Mouse (Mus musculus): ENCODE results near the gene Gm2696. TPM values are rescaled to one million over a fixed set of nuclear protein-coding genes. Genes with fewer than 3 reads are reported as not detected.

The Gm2696 gene
- polyA plus RNA-seq, 1 experiment from 2014 or later = not detected

DNA sequence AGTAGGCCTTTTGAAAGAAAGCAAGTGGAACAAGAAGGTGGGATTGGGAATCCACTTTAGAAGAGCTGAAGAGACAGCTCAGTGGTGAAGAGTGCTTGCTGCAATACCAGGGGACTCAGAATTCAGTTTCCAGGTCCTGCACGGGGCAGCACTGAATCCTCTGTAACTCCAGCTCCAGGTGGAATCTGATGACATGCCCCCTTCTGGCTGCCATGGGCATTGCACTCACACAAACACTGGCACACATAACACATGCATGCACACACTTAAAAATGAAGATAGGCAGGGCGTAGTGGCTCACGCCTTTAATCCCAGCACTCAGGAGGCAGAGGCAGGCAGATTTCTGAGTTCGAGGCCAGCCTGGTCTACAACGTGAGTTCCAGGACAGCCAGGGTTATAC lies 68.1 kb downstream of the Gm2696 start:
- 81% methylated on average over 5 of the region's 5 CpGs for WGBS
- ATAC-seq (replicated peaks; ENCODE audit: insufficient number of reproducible peaks, low FRiP score, low TSS enrichment, low read depth) = no peak
- H3K9me3 ChIP-seq (replicated peaks; ENCODE audit: control insufficient read depth, low read length) = no peaks in the 10 kb centered on the region

More for the DNA sequence above, 68.1 kb downstream of the Gm2696 start:
- DNase-seq (ENCODE audit: low spot score) = no peak
- Histone ChIP-seq H3K27ac (replicated peaks; ENCODE audit: low read depth, low read length) (no peak overlapping the region), H3K9ac (replicated peaks; ENCODE audit: low read length) (no peak overlapping the region), H3K36me3 (replicated peaks; ENCODE audit: control insufficient read depth, insufficient read depth, low read depth, low read length) (no peaks in the 10 kb centered on the region), H3K4me2 (ENCODE audit: low read depth, low read length) (no peak overlapping the region), H3K27me3 (ENCODE audit: control insufficient read depth, insufficient read depth, low read length) (no peaks in the 10 kb centered on the region), H3K4me3 (ENCODE audit: low read depth, low read length) (no peak overlapping the region), H3K4me1 (ENCODE audit: control insufficient read depth, insufficient read depth, low read length) (no peaks in the 10 kb centered on the region)

Other genes starting within 250 kb of the Gm2696 start
- gene Pttg1ip, start 233.0 kb upstream of the Gm2696 start, polyA plus RNA-seq (2014; fragmentation: Nextera tagmentation; extraction: Ambion mirVana) = 89.2 and 95.6 TPM in 2 replicates
- gene Sumo3, start 208.6 kb upstream of the Gm2696 start, polyA plus RNA-seq (2014; fragmentation: Nextera tagmentation; extraction: Ambion mirVana) = 382 and 410 TPM in 2 replicates
- gene Gm49325, start 208.5 kb upstream of the Gm2696 start, polyA plus RNA-seq (2014; fragmentation: Nextera tagmentation; extraction: Ambion mirVana) = 1.6 TPM in 1 of 2 replicates, not detected in the other
- 41.2 and 44.1 TPM in 2 replicates for gene Ube2g2, start 192.4 kb upstream of the Gm2696 start, polyA plus RNA-seq (2014; fragmentation: Nextera tagmentation; extraction: Ambion mirVana)
- gene Tspear, start 128.1 kb upstream of the Gm2696 start, polyA plus RNA-seq (2014; fragmentation: Nextera tagmentation; extraction: Ambion mirVana) = 0.39 and 0.64 TPM in 2 replicates
- not detected in 2 replicates for gene Gm19402, start 123.9 kb upstream of the Gm2696 start, polyA plus RNA-seq (2014; fragmentation: Nextera tagmentation; extraction: Ambion mirVana)
- not detected in 2 replicates for gene Gm9508, start 117.4 kb upstream of the Gm2696 start, polyA plus RNA-seq (2014; fragmentation: Nextera tagmentation; extraction: Ambion mirVana)
- gene Gm10272, start 108.1 kb upstream of the Gm2696 start, polyA plus RNA-seq (2014; fragmentation: Nextera tagmentation; extraction: Ambion mirVana) = not detected in 2 replicates
- gene Gm10024, start 103.2 kb upstream of the Gm2696 start, polyA plus RNA-seq (2014; fragmentation: Nextera tagmentation; extraction: Ambion mirVana) = not detected in 2 replicates
- not detected in 2 replicates for gene Gm10142, start 98.9 kb upstream of the Gm2696 start, polyA plus RNA-seq (2014; fragmentation: Nextera tagmentation; extraction: Ambion mirVana)
- not detected in 2 replicates for gene Krtap12-1, start 94.1 kb upstream of the Gm2696 start, polyA plus RNA-seq (2014; fragmentation: Nextera tagmentation; extraction: Ambion mirVana)
- gene Gm10100, start 88.2 kb upstream of the Gm2696 start, polyA plus RNA-seq (2014; fragmentation: Nextera tagmentation; extraction: Ambion mirVana) = not detected in 2 replicates
- not detected in 2 replicates for gene Gm18596, start 72.0 kb upstream of the Gm2696 start, polyA plus RNA-seq (2014; fragmentation: Nextera tagmentation; extraction: Ambion mirVana)
- gene Gm9736, start 63.3 kb upstream of the Gm2696 start, polyA plus RNA-seq (2014; fragmentation: Nextera tagmentation; extraction: Ambion mirVana) = not detected in 2 replicates
- not detected in 2 replicates for gene Gm3233, start 55.0 kb upstream of the Gm2696 start, polyA plus RNA-seq (2014; fragmentation: Nextera tagmentation; extraction: Ambion mirVana)
- gene Gm3238, start 43.4 kb upstream of the Gm2696 start, polyA plus RNA-seq (2014; fragmentation: Nextera tagmentation; extraction: Ambion mirVana) = not detected in 2 replicates
- not detected in 2 replicates for gene Gm7138, start 37.7 kb upstream of the Gm2696 start, polyA plus RNA-seq (2014; fragmentation: Nextera tagmentation; extraction: Ambion mirVana)
- not detected in 2 replicates for gene Gm3250, start 32.1 kb upstream of the Gm2696 start, polyA plus RNA-seq (2014; fragmentation: Nextera tagmentation; extraction: Ambion mirVana)
- not detected in 2 replicates for gene Gm7137, start 26.5 kb upstream of the Gm2696 start, polyA plus RNA-seq (2014; fragmentation: Nextera tagmentation; extraction: Ambion mirVana)
- not detected in 2 replicates for gene Gm9639, start 19.6 kb upstream of the Gm2696 start, polyA plus RNA-seq (2014; fragmentation: Nextera tagmentation; extraction: Ambion mirVana)
- not detected in 2 replicates for gene Gm19668, start 15.5 kb upstream of the Gm2696 start, polyA plus RNA-seq (2014; fragmentation: Nextera tagmentation; extraction: Ambion mirVana)
- gene Gm9507, start 2.8 kb upstream of the Gm2696 start, polyA plus RNA-seq (2014; fragmentation: Nextera tagmentation; extraction: Ambion mirVana) = not detected in 2 replicates
- not detected in 2 replicates for gene Krtap10-4, start 12.4 kb downstream of the Gm2696 start, polyA plus RNA-seq (2014; fragmentation: Nextera tagmentation; extraction: Ambion mirVana)
- not detected in 2 replicates for gene Krtap10-10, start 21.3 kb downstream of the Gm2696 start, polyA plus RNA-seq (2014; fragmentation: Nextera tagmentation; extraction: Ambion mirVana)
- gene Gm36176, start 32.1 kb downstream of the Gm2696 start, polyA plus RNA-seq (2014; fragmentation: Nextera tagmentation; extraction: Ambion mirVana) = not detected in 2 replicates
- not detected in 2 replicates for gene Gm10318, start 38.2 kb downstream of the Gm2696 start, polyA plus RNA-seq (2014; fragmentation: Nextera tagmentation; extraction: Ambion mirVana)
- gene Gm3285, start 47.3 kb downstream of the Gm2696 start, polyA plus RNA-seq (2014; fragmentation: Nextera tagmentation; extraction: Ambion mirVana) = not detected in 2 replicates
- gene Lrrc3, start 87.9 kb downstream of the Gm2696 start, polyA plus RNA-seq (2014; fragmentation: Nextera tagmentation; extraction: Ambion mirVana) = 2.2 and 2.5 TPM in 2 replicates
- 0.43 and 0.86 TPM in 2 replicates for gene Trpm2, start 155.9 kb downstream of the Gm2696 start, polyA plus RNA-seq (2014; fragmentation: Nextera tagmentation; extraction: Ambion mirVana)
- gene 1810043G02Rik, start 163.8 kb downstream of the Gm2696 start, polyA plus RNA-seq (2014; fragmentation: Nextera tagmentation; extraction: Ambion mirVana) = 25.8 and 27.9 TPM in 2 replicates
- gene Pfkl, start 195.4 kb downstream of the Gm2696 start, polyA plus RNA-seq (2014; fragmentation: Nextera tagmentation; extraction: Ambion mirVana) = 108 and 129 TPM in 2 replicates
- gene Dnmt3l, start 227.3 kb downstream of the Gm2696 start, polyA plus RNA-seq (2014; fragmentation: Nextera tagmentation; extraction: Ambion mirVana) = 0.20 TPM in 1 of 2 replicates, not detected in the other
- 0.11 TPM in 1 of 2 replicates, not detected in the other for gene Aire, start 228.9 kb downstream of the Gm2696 start, polyA plus RNA-seq (2014; fragmentation: Nextera tagmentation; extraction: Ambion mirVana)